Mouse (Mus musculus): Measurements from ENCODE around the gene Kdm6b.
A peak's percentile ranks its signal among the peaks of the same experiment; 100 is the strongest.

Kdm6b gene

GRCm38 (mm10) chr11:69413221-69414181, at the start of gene Kdm6b:
Kdm6b (minus strand) TSS chr11:69413675.
- DNase-seq (ENCODE audit: low spot score in 2 of 2) = peak; percentile 82 to 88

GRCm38 (mm10) chr11:69461568-69461967, 48.1 kb upstream of the Kdm6b start:
- DNase-seq (ENCODE audit: low spot score in 2 of 2) = no peak

GRCm38 (mm10) chr11:69459883-69460282, 46.4 kb upstream of the Kdm6b start:
- no peak for DNase-seq (ENCODE audit: low spot score in 2 of 2)

- DNase-seq (ENCODE audit: low spot score in 2 of 2) = peak; percentile 59 to 66
Observed at GRCm38 (mm10) chr11:69457006-69457579, 43.6 kb upstream of the Kdm6b start.

GRCm38 (mm10) chr11:69452114-69452867, 38.8 kb upstream of the Kdm6b start:
- DNase-seq (ENCODE audit: low spot score in 2 of 2) = no peak

- no peak for DNase-seq (ENCODE audit: low spot score in 2 of 2)
Observed at GRCm38 (mm10) chr11:69447299-69447698, 33.8 kb upstream of the Kdm6b start.

GRCm38 (mm10) chr11:69443328-69443727, 29.9 kb upstream of the Kdm6b start:
- no peak for DNase-seq (ENCODE audit: low spot score in 2 of 2)

- DNase-seq (ENCODE audit: low spot score in 2 of 2) = no peak
Observed at GRCm38 (mm10) chr11:69437291-69437690, 23.8 kb upstream of the Kdm6b start.

- DNase-seq (ENCODE audit: low spot score in 2 of 2) = no peak
Observed at GRCm38 (mm10) chr11:69433189-69433588, 19.7 kb upstream of the Kdm6b start.

- peak in 1 of 2 experiments; percentile 32 for DNase-seq (ENCODE audit: low spot score in 2 of 2)
Observed at GRCm38 (mm10) chr11:69432640-69432982, 19.1 kb upstream of the Kdm6b start.

GRCm38 (mm10) chr11:69431829-69432639, 18.6 kb upstream of the Kdm6b start:
- DNase-seq (ENCODE audit: low spot score in 2 of 2) = peak; percentile 84 to 88

- no peak for DNase-seq (ENCODE audit: low spot score in 2 of 2)
Observed at GRCm38 (mm10) chr11:69430631-69431030, 17.2 kb upstream of the Kdm6b start.

GRCm38 (mm10) chr11:69429313-69429712, 15.8 kb upstream of the Kdm6b start:
- peak; percentile 46 to 61 for DNase-seq (ENCODE audit: low spot score in 2 of 2)

GRCm38 (mm10) chr11:69428751-69429150, 15.3 kb upstream of the Kdm6b start:
- no peak for DNase-seq (ENCODE audit: low spot score in 2 of 2)

GRCm38 (mm10) chr11:69426246-69426645, 12.8 kb upstream of the Kdm6b start:
- DNase-seq (ENCODE audit: low spot score in 2 of 2) = no peak

GRCm38 (mm10) chr11:69423885-69424284, 10.4 kb upstream of the Kdm6b start:
- no peak for DNase-seq (ENCODE audit: low spot score in 2 of 2)

GRCm38 (mm10) chr11:69422842-69423241, 9.4 kb upstream of the Kdm6b start:
- no peak for DNase-seq (ENCODE audit: low spot score in 2 of 2)

GRCm38 (mm10) chr11:69421131-69421977, 7.9 kb upstream of the Kdm6b start:
- DNase-seq (ENCODE audit: low spot score in 2 of 2) = peak; percentile 28 to 29

GRCm38 (mm10) chr11:69420554-69421000, 7.1 kb upstream of the Kdm6b start:
- no peak for DNase-seq (ENCODE audit: low spot score in 2 of 2)

- peak; percentile 50 to 60 for DNase-seq (ENCODE audit: low spot score in 2 of 2)
Observed at GRCm38 (mm10) chr11:69419813-69420553, 6.5 kb upstream of the Kdm6b start.

Data from right cerebral cortex, postnatal 10 days (tissue).